Mouse (Mus musculus) megakaryocyte, embryonic 14.5 days (primary cell): ENCODE data around the gene Bloc1s3.

Experiments
- FLI1 ChIP-seq: IDR thresholded peaks from 2 replicates; pipeline ENCODE4 v1.6.1; 2012; ENCODE audit warnings: low read length, inconsistent platforms, mixed read lengths
- GATA1 ChIP-seq: IDR thresholded peaks from 3 replicates; pipeline ENCODE4 v1.6.1; 2012; ENCODE audit warnings: mixed read lengths, low read length, inconsistent platforms, borderline replicate concordance

DNA sequence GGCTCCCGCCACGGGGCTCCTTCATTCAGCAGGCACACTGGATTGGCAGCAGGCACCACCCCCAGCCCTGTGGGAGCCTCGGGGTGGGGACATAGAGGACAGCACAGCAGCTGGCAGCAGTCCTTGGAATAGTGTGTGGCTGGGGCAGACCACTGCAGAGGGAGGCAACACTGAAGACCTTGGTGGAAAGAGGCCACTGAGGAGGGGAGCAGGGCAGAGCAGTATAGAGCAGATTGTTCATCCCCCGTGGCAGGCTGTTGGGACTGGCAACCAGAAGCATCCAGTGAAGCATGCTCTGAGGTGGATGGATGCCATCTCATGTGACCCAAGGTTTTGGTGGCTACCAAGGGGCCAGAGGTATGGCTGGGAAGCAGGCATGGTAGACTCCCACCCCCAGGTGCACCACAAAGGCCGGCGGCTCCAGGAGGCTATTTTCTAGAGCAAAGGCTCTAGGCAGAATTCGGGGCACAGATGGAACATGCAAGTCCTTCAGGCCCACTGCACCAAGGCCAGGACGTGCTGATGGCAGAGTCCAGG is 34.1 kb upstream of the Bloc1s3 start:
- TF ChIP-seq FLI1 (no peak), GATA1 (no peak)
